Mouse (Mus musculus) cortical plate, adult 2 months (tissue): ENCODE results near the gene Abhd14a.

ENCODE experiments used
- CTCF ChIP-seq: fragments of 200-500 bp; IDR thresholded peaks from 2 replicates; pipeline ENCODE4 v1.5.1; 2011; ENCODE audit warnings: mild to moderate bottlenecking, control low read depth, low read length; ENCODE audit not compliant: insufficient read depth; ENCODE audit errors: extremely low read depth
- POLR2A ChIP-seq: fragments of 200-500 bp; IDR thresholded peaks from 2 replicates; pipeline ENCODE4 v1.6.1; 2011; ENCODE audit warnings: mild to moderate bottlenecking, low read length, control low read depth; ENCODE audit not compliant: insufficient read depth; ENCODE audit errors: extremely low read depth

GRCm38 (mm10) chr9:106417841-106418625 is 29.4 kb downstream of the Abhd14a start:
- TF ChIP-seq CTCF (no peak), POLR2A (peak; percentile 23; the same call in 1 of the 2 replicates)
